In the genomic region with DNA sequence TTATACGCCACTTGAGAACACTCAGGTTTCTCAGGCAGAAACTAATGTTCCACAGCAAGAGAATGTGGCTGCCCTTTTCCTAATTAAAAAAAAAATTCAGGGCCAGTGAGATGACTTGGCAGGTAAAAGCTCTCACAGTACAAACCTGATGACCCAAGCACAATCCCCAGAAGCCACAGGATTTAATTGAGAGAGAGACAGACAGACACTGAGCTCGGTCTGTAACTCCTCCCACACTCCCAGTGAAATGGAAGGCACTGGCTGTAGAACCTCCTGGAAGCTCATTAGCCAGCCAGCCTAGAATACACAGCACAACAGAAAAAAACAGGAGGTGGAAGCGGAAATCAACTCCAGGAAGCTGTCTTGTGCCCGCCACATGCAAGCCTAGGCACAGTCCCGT, we compare ENCODE assay signal across 17 mouse cellular contexts. TPM values are rescaled to one million over a fixed set of nuclear protein-coding genes. Genes with fewer than 3 reads are reported as not detected.
DNase-seq lines count a peak whose midpoint lies in the region; ATAC-seq and TF ChIP-seq lines count a peak whose summit lies in the region.
"Had no signal": no experiment of that assay in that cellular context is flagged by ENCODE, and none has a peak within 500 bp of the region (broad histone marks: within the 10 kb centered on the region; RNA-seq: fewer than 3 reads in every experiment).

No protein-coding gene starts in this region.

- no peaks in the 10 kb centered on the region for H3K36me3 ChIP-seq in embryonic facial prominence, embryonic 13.5 days
- H3K36me3 ChIP-seq in embryonic facial prominence, embryonic 10.5 days (replicated peaks), result no peaks in the 10 kb centered on the region
- H3K36me3 ChIP-seq in lung, postnatal 0 days (ENCODE audit: insufficient read depth, low read length), result no peaks in the 10 kb centered on the region
- H3K36me3 ChIP-seq in kidney, adult 2 months (ENCODE audit: control insufficient read depth, insufficient read depth, low read length), result no peaks in the 10 kb centered on the region
- no peaks in the 10 kb centered on the region for H3K36me3 ChIP-seq in liver, postnatal 0 days (replicated peaks; ENCODE audit: insufficient read depth, low read length)
- H3K36me3 ChIP-seq: embryonic facial prominence, embryonic 12.5 days; midbrain, embryonic 15.5 days; stomach, embryonic 15.5 days had no signal

- no peak for TF ChIP-seq CTCF in lung, postnatal 0 days (IDR thresholded peaks at IDR 0.05)
- TF ChIP-seq CTCF in kidney, adult 2 months (conservative IDR thresholded peaks at IDR 0.05; ENCODE audit: insufficient read depth, insufficient read length, low read depth, low read length), result no peak
- TF ChIP-seq CTCF in liver, postnatal 0 days (IDR thresholded peaks at IDR 0.05; ENCODE audit: low read depth), result no peak

- no peak overlapping the region for H3K9ac ChIP-seq in embryonic facial prominence, embryonic 13.5 days
- no peak overlapping the region for H3K9ac ChIP-seq in lung, postnatal 0 days (replicated peaks; ENCODE audit: low read depth)
- H3K9ac ChIP-seq in liver, postnatal 0 days (replicated peaks), result no peak overlapping the region
- H3K9ac ChIP-seq: embryonic facial prominence, embryonic 12.5 days; midbrain, embryonic 15.5 days; neural tube, embryonic 12.5 days; stomach, embryonic 15.5 days had no signal

- no peak for DNase-seq in embryonic facial prominence, embryonic 10.5 days (ENCODE audit: low spot score)
- DNase-seq in lung, postnatal 0 days (ENCODE audit: low spot score), result peak; percentile 26
- DNase-seq in lung, adult 18-20 months, result no peak
- peak; percentile 75 for DNase-seq in kidney, adult 2 months
- DNase-seq in liver, postnatal 0 days, result no peak
- DNase-seq in urinary bladder, postnatal 10 days (ENCODE audit: low spot score), result no peak
- no peak for DNase-seq in urinary bladder, postnatal 25 days (ENCODE audit: low spot score)
- DNase-seq: adrenal gland, adult 8-10 months; cerebellum, postnatal 25 days; thymus, postnatal 25 days had no signal

- WGBS in embryonic facial prominence, embryonic 13.5 days, result 51% methylated on average over 5 of the region's 5 CpGs
- WGBS in embryonic facial prominence, embryonic 10.5 days, result 64% methylated on average over 5 of the region's 5 CpGs
- WGBS in lung, postnatal 0 days, result 52% methylated on average over 5 of the region's 5 CpGs
- 30% methylated on average over 5 of the region's 5 CpGs for WGBS in kidney, adult 2 months
- WGBS in liver, postnatal 0 days (ENCODE audit: insufficient replicate concordance), result 66% methylated on average over 5 of the region's 5 CpGs

- H3K9me3 ChIP-seq in embryonic facial prominence, embryonic 13.5 days, result no peaks in the 10 kb centered on the region
- no peaks in the 10 kb centered on the region for H3K9me3 ChIP-seq in embryonic facial prominence, embryonic 10.5 days
- no peaks in the 10 kb centered on the region for H3K9me3 ChIP-seq in lung, postnatal 0 days (ENCODE audit: low read length)
- H3K9me3 ChIP-seq in liver, postnatal 0 days (ENCODE audit: low read length), result no peaks in the 10 kb centered on the region
- H3K9me3 ChIP-seq: embryonic facial prominence, embryonic 12.5 days; midbrain, embryonic 15.5 days; neural tube, embryonic 12.5 days; stomach, embryonic 15.5 days had no signal

- no peak overlapping the region for H3K27ac ChIP-seq in embryonic facial prominence, embryonic 13.5 days
- no peak overlapping the region for H3K27ac ChIP-seq in embryonic facial prominence, embryonic 10.5 days (replicated peaks)
- H3K27ac ChIP-seq in lung, postnatal 0 days (ENCODE audit: low read length), result no peak overlapping the region
- no peak overlapping the region for H3K27ac ChIP-seq in kidney, adult 2 months (ENCODE audit: insufficient read depth, low read depth, low read length)
- no peak overlapping the region for H3K27ac ChIP-seq in liver, postnatal 0 days (ENCODE audit: low read depth)
- H3K27ac ChIP-seq: embryonic facial prominence, embryonic 12.5 days; midbrain, embryonic 15.5 days; neural tube, embryonic 12.5 days; stomach, embryonic 15.5 days had no signal

- ATAC-seq in embryonic facial prominence, embryonic 13.5 days (ENCODE audit: insufficient number of reproducible peaks, insufficient read depth, low FRiP score, low TSS enrichment, low read depth), result no peak
- no peak for ATAC-seq in lung, postnatal 0 days
- no peak for ATAC-seq in liver, postnatal 0 days
- ATAC-seq: hindbrain, embryonic 16.5 days; midbrain, embryonic 15.5 days had no signal

- H3K4me3 ChIP-seq in embryonic facial prominence, embryonic 13.5 days, result no peak overlapping the region
- no peak overlapping the region for H3K4me3 ChIP-seq in embryonic facial prominence, embryonic 10.5 days
- no peak overlapping the region for H3K4me3 ChIP-seq in lung, postnatal 0 days (ENCODE audit: low read depth, low read length)
- no peak overlapping the region for H3K4me3 ChIP-seq in kidney, adult 2 months (ENCODE audit: insufficient read depth, low read depth, low read length)
- H3K4me3 ChIP-seq in liver, postnatal 0 days (ENCODE audit: low read depth, low read length), result no peak overlapping the region
- H3K4me3 ChIP-seq: embryonic facial prominence, embryonic 12.5 days; midbrain, embryonic 15.5 days; neural tube, embryonic 12.5 days; stomach, embryonic 15.5 days had no signal

- H3K4me2 ChIP-seq in embryonic facial prominence, embryonic 13.5 days, result 0 out of 2 replicates have a peak overlapping the region, but pooled peaks have one; percentile 7
- no peak overlapping the region for H3K4me2 ChIP-seq in lung, postnatal 0 days (replicated peaks; ENCODE audit: low read depth, low read length)
- peak overlapping the region; percentile 38 for H3K4me2 ChIP-seq in liver, postnatal 0 days (ENCODE audit: low read depth, low read length)
- H3K4me2 ChIP-seq: embryonic facial prominence, embryonic 12.5 days; midbrain, embryonic 15.5 days; neural tube, embryonic 12.5 days; stomach, embryonic 15.5 days had no signal

- H3K4me1 ChIP-seq in embryonic facial prominence, embryonic 13.5 days, result peaks cover 24% of the 10 kb centered on the region
- H3K4me1 ChIP-seq in embryonic facial prominence, embryonic 10.5 days, result peaks cover 26% of the 10 kb centered on the region
- H3K4me1 ChIP-seq in lung, postnatal 0 days (ENCODE audit: insufficient read depth, low read depth, low read length), result no peaks in the 10 kb centered on the region
- H3K4me1 ChIP-seq in kidney, adult 2 months (ENCODE audit: control insufficient read depth, insufficient read depth, low read length), result peaks cover 18% of the 10 kb centered on the region; the same call in 1 of the 2 replicates
- H3K4me1 ChIP-seq in liver, postnatal 0 days (ENCODE audit: insufficient read depth), result peaks cover 13% of the 10 kb centered on the region

- TF ChIP-seq EP300 in lung, postnatal 0 days (IDR thresholded peaks at IDR 0.05), result no peak
- no peak for TF ChIP-seq EP300 in liver, postnatal 0 days (IDR thresholded peaks at IDR 0.05; ENCODE audit: low read depth)

- no peaks in the 10 kb centered on the region for H3K27me3 ChIP-seq in embryonic facial prominence, embryonic 13.5 days
- H3K27me3 ChIP-seq in embryonic facial prominence, embryonic 10.5 days (replicated peaks; ENCODE audit: low read depth, poor library complexity, severe bottlenecking), result no peaks in the 10 kb centered on the region
- H3K27me3 ChIP-seq in lung, postnatal 0 days (replicated peaks; ENCODE audit: insufficient read depth, low read length), result no peaks in the 10 kb centered on the region
- no peaks in the 10 kb centered on the region for H3K27me3 ChIP-seq in kidney, adult 2 months (replicated peaks; ENCODE audit: control insufficient read depth, insufficient read depth, low read length)
- H3K27me3 ChIP-seq in liver, postnatal 0 days (ENCODE audit: insufficient read depth, low read length), result no peaks in the 10 kb centered on the region
- H3K27me3 ChIP-seq: CH12.LX; embryonic facial prominence, embryonic 12.5 days; midbrain, embryonic 15.5 days; neural tube, embryonic 12.5 days; stomach, embryonic 15.5 days had no signal

- TF ChIP-seq POLR2A in kidney, adult 2 months (IDR thresholded peaks at IDR 0.05; ENCODE audit: low read depth, low read length), result no peak

RNA-seq across cellular contexts. Expression of a gene that starts 3.2 kb away (rescaled TPM):
- polyA plus RNA-seq in embryonic facial prominence, embryonic 13.5 days (2015; fragmentation: Nextera tagmentation; extraction: Ambion mirVana), result 2.4 and 2.7 TPM in 2 replicates
- 2.0 and 2.4 TPM in 2 replicates for polyA plus RNA-seq in embryonic facial prominence, embryonic 10.5 days (2016; fragmentation: Nextera tagmentation; extraction: Ambion mirVana)
- 2.6 TPM in 2 replicates for polyA plus RNA-seq in lung, postnatal 0 days (2015; fragmentation: Nextera tagmentation; extraction: Ambion mirVana)
- polyA plus RNA-seq in kidney, adult 2 months (2012; rRNA removed), result 1.4 TPM in 2 replicates
- polyA plus RNA-seq in liver, postnatal 0 days (2015; fragmentation: Nextera tagmentation; extraction: Ambion mirVana), result 0.33 TPM in 2 replicates

RNA-seq across cellular contexts. Expression of a gene that starts 17.7 kb away (rescaled TPM):
- polyA plus RNA-seq in embryonic facial prominence, embryonic 13.5 days (2015; fragmentation: Nextera tagmentation; extraction: Ambion mirVana), result 116 and 123 TPM in 2 replicates
- 183 and 189 TPM in 2 replicates for polyA plus RNA-seq in embryonic facial prominence, embryonic 10.5 days (2016; fragmentation: Nextera tagmentation; extraction: Ambion mirVana)
- polyA plus RNA-seq in lung, postnatal 0 days (2015; fragmentation: Nextera tagmentation; extraction: Ambion mirVana), result 40.1 and 47.2 TPM in 2 replicates
- 96.5 and 113 TPM in 2 replicates for polyA plus RNA-seq in kidney, adult 2 months (2012; rRNA removed)
- polyA plus RNA-seq in liver, postnatal 0 days (2015; fragmentation: Nextera tagmentation; extraction: Ambion mirVana), result 144 and 149 TPM in 2 replicates

RNA-seq across cellular contexts. Expression of a gene that starts 32.4 kb away (rescaled TPM):
- 9.0 and 10.0 TPM in 2 replicates for polyA plus RNA-seq in embryonic facial prominence, embryonic 13.5 days (2015; fragmentation: Nextera tagmentation; extraction: Ambion mirVana)
- polyA plus RNA-seq in embryonic facial prominence, embryonic 10.5 days (2016; fragmentation: Nextera tagmentation; extraction: Ambion mirVana), result 12.4 and 13.0 TPM in 2 replicates
- 8.7 and 9.7 TPM in 2 replicates for polyA plus RNA-seq in lung, postnatal 0 days (2015; fragmentation: Nextera tagmentation; extraction: Ambion mirVana)
- 15.9 and 17.1 TPM in 2 replicates for polyA plus RNA-seq in kidney, adult 2 months (2012; rRNA removed)
- polyA plus RNA-seq in liver, postnatal 0 days (2015; fragmentation: Nextera tagmentation; extraction: Ambion mirVana), result 2.9 and 3.1 TPM in 2 replicates

RNA-seq across cellular contexts. Expression of a gene that starts 54.1 kb away (rescaled TPM):
- 42.6 and 44.5 TPM in 2 replicates for polyA plus RNA-seq in embryonic facial prominence, embryonic 13.5 days (2015; fragmentation: Nextera tagmentation; extraction: Ambion mirVana)
- polyA plus RNA-seq in embryonic facial prominence, embryonic 10.5 days (2016; fragmentation: Nextera tagmentation; extraction: Ambion mirVana), result 61.7 and 62.1 TPM in 2 replicates
- polyA plus RNA-seq in lung, postnatal 0 days (2015; fragmentation: Nextera tagmentation; extraction: Ambion mirVana), result 2.7 and 3.7 TPM in 2 replicates
- polyA plus RNA-seq in kidney, adult 2 months (2012; rRNA removed), result 0.89 and 1.2 TPM in 2 replicates
- polyA plus RNA-seq in liver, postnatal 0 days (2015; fragmentation: Nextera tagmentation; extraction: Ambion mirVana), result 10.6 and 11.8 TPM in 2 replicates

RNA-seq across cellular contexts. Expression of a gene that starts 54.4 kb away (rescaled TPM):
- 78.7 and 80.7 TPM in 2 replicates for polyA plus RNA-seq in embryonic facial prominence, embryonic 13.5 days (2015; fragmentation: Nextera tagmentation; extraction: Ambion mirVana)
- 72.6 and 77.7 TPM in 2 replicates for polyA plus RNA-seq in embryonic facial prominence, embryonic 10.5 days (2016; fragmentation: Nextera tagmentation; extraction: Ambion mirVana)
- polyA plus RNA-seq in lung, postnatal 0 days (2015; fragmentation: Nextera tagmentation; extraction: Ambion mirVana), result 28.6 and 36.6 TPM in 2 replicates
- polyA plus RNA-seq in kidney, adult 2 months (2012; rRNA removed), result 13.0 and 17.7 TPM in 2 replicates
- 47.3 and 51.9 TPM in 2 replicates for polyA plus RNA-seq in liver, postnatal 0 days (2015; fragmentation: Nextera tagmentation; extraction: Ambion mirVana)

Comparison
In these comparisons a context has a peak if more than half of its experiments do, and no peak if none do; other contexts are left out.
1. DNase-seq: peak in lung, postnatal 0 days (single experiment) and kidney, adult 2 months (single experiment); none in embryonic facial prominence, embryonic 10.5 days (single experiment), lung, adult 18-20 months (0 of 2), liver, postnatal 0 days (single experiment), urinary bladder, postnatal 10 days (single experiment) and urinary bladder, postnatal 25 days (single experiment).